Mouse (Mus musculus) liver, adult 2 months (tissue): ENCODE measurements around the gene Cercam.

Source experiments
- CTCF ChIP-seq: fragments of 200-500 bp; IDR thresholded peaks from 2 replicates; pipeline ENCODE4 v1.5.1; 2011; ENCODE audit warnings: low read depth, low read length, control low read depth
- POLR2A ChIP-seq: fragments of 200-500 bp; IDR thresholded peaks from 2 replicates; pipeline ENCODE4 v1.6.1; 2011; ENCODE audit warnings: low read length, control low read depth; ENCODE audit not compliant: insufficient read depth; ENCODE audit errors: extremely low read depth

GRCm38 (mm10) chr2:29849841-29850480 lies 19.0 kb upstream of the Cercam start:
- TF ChIP-seq CTCF (no peak), POLR2A (no peak)
